Mouse (Mus musculus): Measurements from ENCODE around the gene Garnl3.

Gene Garnl3

GRCm38 (mm10) chr2:33089356-33090032 lies 42.0 kb downstream of the Garnl3 start:
- no peak for DNase-seq (ENCODE audit: low read depth in 2 of 2, low spot score in 2 of 2)

GRCm38 (mm10) chr2:33086671-33087363 lies 44.6 kb downstream of the Garnl3 start:
- no peak for DNase-seq (ENCODE audit: low read depth in 2 of 2, low spot score in 2 of 2)

- no peak for DNase-seq (ENCODE audit: low read depth in 2 of 2, low spot score in 2 of 2)
Observed at GRCm38 (mm10) chr2:33086016-33086596, 45.3 kb downstream of the Garnl3 start.

GRCm38 (mm10) chr2:33084221-33084620 lies 47.2 kb downstream of the Garnl3 start:
- DNase-seq (ENCODE audit: low read depth in 2 of 2, low spot score in 2 of 2): no peak

- DNase-seq (ENCODE audit: low read depth in 2 of 2, low spot score in 2 of 2): no peak
Observed at GRCm38 (mm10) chr2:33080166-33080565, 51.3 kb downstream of the Garnl3 start.

- DNase-seq (ENCODE audit: low read depth in 2 of 2, low spot score in 2 of 2): no peak
Observed at GRCm38 (mm10) chr2:33077252-33077651, 54.2 kb downstream of the Garnl3 start.

GRCm38 (mm10) chr2:33074931-33075330 lies 56.5 kb downstream of the Garnl3 start:
- DNase-seq (ENCODE audit: low read depth in 2 of 2, low spot score in 2 of 2): no peak

- no peak for DNase-seq (ENCODE audit: low read depth in 2 of 2, low spot score in 2 of 2)
Observed at GRCm38 (mm10) chr2:33074188-33074587, 57.3 kb downstream of the Garnl3 start.

- DNase-seq (ENCODE audit: low read depth in 2 of 2, low spot score in 2 of 2): no peak
Observed at GRCm38 (mm10) chr2:33072333-33072732, 59.1 kb downstream of the Garnl3 start.

GRCm38 (mm10) chr2:33065610-33066009 lies 65.8 kb downstream of the Garnl3 start:
- DNase-seq (ENCODE audit: low read depth in 2 of 2, low spot score in 2 of 2): no peak

GRCm38 (mm10) chr2:33062744-33063143 lies 68.7 kb downstream of the Garnl3 start:
- no peak for DNase-seq (ENCODE audit: low read depth in 2 of 2, low spot score in 2 of 2)

GRCm38 (mm10) chr2:33058926-33059325 lies 72.5 kb downstream of the Garnl3 start:
- no peak for DNase-seq (ENCODE audit: low read depth in 2 of 2, low spot score in 2 of 2)

- no peak for DNase-seq (ENCODE audit: low read depth in 2 of 2, low spot score in 2 of 2)
Observed at GRCm38 (mm10) chr2:33057514-33057913, 73.9 kb downstream of the Garnl3 start.

- DNase-seq (ENCODE audit: low read depth in 2 of 2, low spot score in 2 of 2): no peak
Observed at GRCm38 (mm10) chr2:33053966-33054365, 77.5 kb downstream of the Garnl3 start.

- no peak for DNase-seq (ENCODE audit: low read depth in 2 of 2, low spot score in 2 of 2)
Observed at GRCm38 (mm10) chr2:33047360-33047759, 84.1 kb downstream of the Garnl3 start.

GRCm38 (mm10) chr2:33046919-33047318 lies 84.5 kb downstream of the Garnl3 start:
- no peak for DNase-seq (ENCODE audit: low read depth in 2 of 2, low spot score in 2 of 2)

- DNase-seq (ENCODE audit: low read depth in 2 of 2, low spot score in 2 of 2): no peak
Observed at GRCm38 (mm10) chr2:33045899-33046298, 85.6 kb downstream of the Garnl3 start.

- DNase-seq (ENCODE audit: low read depth in 2 of 2, low spot score in 2 of 2): no peak
Observed at GRCm38 (mm10) chr2:33042781-33043180, 88.7 kb downstream of the Garnl3 start.

- DNase-seq (ENCODE audit: low read depth in 2 of 2, low spot score in 2 of 2): no peak
Observed at GRCm38 (mm10) chr2:33041571-33041970, 89.9 kb downstream of the Garnl3 start.

GRCm38 (mm10) chr2:33037429-33037828 lies 94.0 kb downstream of the Garnl3 start:
- no peak for DNase-seq (ENCODE audit: low read depth in 2 of 2, low spot score in 2 of 2)

GRCm38 (mm10) chr2:33035297-33035696 lies 96.2 kb downstream of the Garnl3 start:
- DNase-seq (ENCODE audit: low read depth in 2 of 2, low spot score in 2 of 2): no peak

GRCm38 (mm10) chr2:33033281-33033680 lies 98.2 kb downstream of the Garnl3 start:
- DNase-seq (ENCODE audit: low read depth in 2 of 2, low spot score in 2 of 2): no peak
